Mouse (Mus musculus): ENCODE data around the gene Gm14781. TPM values are rescaled to one million over a fixed set of nuclear protein-coding genes. Genes with fewer than 3 reads are reported as not detected.
"Not testable (repeated sequence)": the region's sequence is repeated elsewhere in the genome, so short reads cannot be mapped to it uniquely, and the experiment has no call there.

The Gm14781 gene
- not detected for total RNA-seq (2021)
- long read RNA-seq, experiment 1, result 0 reads
- long read RNA-seq, experiment 2, result 0 reads

DNA sequence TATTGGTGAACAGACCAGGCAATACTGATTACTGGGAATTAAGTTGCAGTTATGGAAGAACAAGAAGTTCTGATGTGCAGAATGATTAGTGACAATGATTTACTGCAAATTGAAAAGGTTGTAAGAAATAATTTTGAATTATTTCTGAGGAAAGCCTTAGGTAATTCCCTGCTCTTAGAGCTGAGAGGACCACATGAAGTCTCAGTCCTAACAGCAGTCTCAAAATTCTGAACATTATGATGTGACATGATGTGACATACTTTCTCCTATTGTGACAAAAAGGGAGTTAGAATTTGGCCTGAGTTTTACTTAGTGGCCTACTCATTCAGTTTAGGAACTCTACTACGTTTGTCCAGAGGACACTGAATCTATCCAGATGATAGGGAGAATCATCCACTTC lies at the start of gene Gm14781:
Gm14781 (plus strand) TSS at position 301 of the 400 bp plus-strand sequence.
- not testable (repeated sequence) for DNase-seq

GRCm38 (mm10) chrX:91654964-91655575 lies 23.1 kb downstream of the Gm14781 start:
- not testable (repeated sequence) for DNase-seq

Other genes starting within 250 kb of the Gm14781 start
- gene Gm5072, start 239.7 kb upstream of the Gm14781 start, total RNA-seq (2021), result not detected
- not detected for gene Gm8914, start 152.1 kb upstream of the Gm14781 start, total RNA-seq (2021)
- not detected for gene 1700084M14Rik, start 56.3 kb upstream of the Gm14781 start, total RNA-seq (2021)
- gene Mageb5, start 150.8 kb downstream of the Gm14781 start, total RNA-seq (2021), result not detected